Mouse (Mus musculus) mature B cell (primary cell): ENCODE measurements around the gene Pgls.

Experiments
- in situ Hi-C: fragments of 300-500 bp; cut with MboI; formaldehyde crosslinking; loops from 2 replicates; pipeline ENCODE4 v1.14.3; 2019

Pgls gene

DNA sequence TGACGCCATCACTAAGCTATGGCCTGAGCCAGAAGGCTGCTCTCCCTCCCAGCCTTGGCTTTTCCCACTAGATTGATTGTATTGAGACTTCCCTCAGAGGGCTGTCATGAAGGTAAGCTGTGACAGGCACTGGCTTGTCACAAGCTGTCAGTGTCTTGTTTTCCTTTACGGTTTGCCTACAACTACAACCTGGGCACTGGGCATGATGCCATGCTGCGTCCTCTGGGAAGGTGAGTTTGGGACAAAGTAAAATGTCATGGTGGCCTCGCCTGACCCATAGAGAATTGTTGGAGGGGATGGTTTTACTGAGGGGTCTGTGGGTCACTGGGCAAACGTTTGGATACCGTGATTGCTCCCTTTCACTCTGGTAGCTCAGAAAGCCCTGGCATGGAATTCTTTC is 46.3 kb downstream of the Pgls start:
- in situ Hi-C loops = no loop called here

DNA sequence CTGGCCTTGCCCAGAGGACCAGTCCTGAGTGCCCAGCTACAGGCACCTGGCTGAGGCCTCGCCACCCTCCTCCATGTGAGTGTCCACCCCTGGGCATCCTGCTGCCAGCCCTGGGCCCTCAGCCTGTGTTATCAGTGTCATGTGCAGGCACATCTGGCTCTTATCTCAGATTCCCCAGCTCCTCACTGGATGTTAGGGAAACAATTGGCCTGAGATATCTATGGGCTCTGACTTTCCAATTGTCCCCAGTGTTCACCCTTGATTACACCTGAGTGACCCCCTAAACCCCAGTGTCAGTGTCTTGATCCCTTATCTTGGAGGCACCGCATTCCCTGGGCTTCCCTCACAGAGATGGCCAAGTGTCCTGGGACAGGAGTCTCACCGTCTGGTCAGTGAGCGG is 47.3 kb downstream of the Pgls start:
- in situ Hi-C loops = no loop called here

DNA sequence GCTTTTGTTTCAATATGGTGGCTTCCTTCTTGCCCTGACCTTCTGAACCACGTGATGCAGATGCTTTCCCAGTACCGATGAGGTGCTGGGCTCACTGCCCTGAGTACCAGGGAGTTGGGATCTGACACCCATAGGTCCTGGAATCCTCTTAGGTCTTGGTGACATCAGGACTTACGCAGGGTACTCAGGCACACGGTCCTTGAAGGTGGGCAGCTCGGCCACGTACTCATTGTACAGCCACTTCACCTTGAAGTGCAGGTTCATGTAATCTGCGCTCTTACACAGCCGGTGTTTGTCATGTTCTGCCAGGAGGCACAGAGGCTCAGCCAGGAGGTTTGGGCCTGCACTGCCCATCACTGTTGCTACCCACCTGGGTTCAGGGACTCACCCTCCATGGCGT is 53.5 kb downstream of the Pgls start:
- in situ Hi-C loops = no loop called here
